Mouse (Mus musculus) right cerebral cortex, postnatal 36 days (tissue): ENCODE data around the gene Tex35.
A peak's percentile ranks its signal among the peaks of the same experiment; 100 is the strongest.

Experiments
- DNase-seq, 2 experiments: peaks; one replicate each; pipeline ENCODE4 v3.0.0; 2022; ENCODE audit warnings: low spot score in 2 of 2, mixed read lengths in 1 of 2

Tex35 gene

GRCm38 (mm10) chr1:157108580-157108979, at the start of gene Tex35:
Gene Tex35, minus strand, starts transcription at chr1:157108680.
- no peak for DNase-seq

DNA sequence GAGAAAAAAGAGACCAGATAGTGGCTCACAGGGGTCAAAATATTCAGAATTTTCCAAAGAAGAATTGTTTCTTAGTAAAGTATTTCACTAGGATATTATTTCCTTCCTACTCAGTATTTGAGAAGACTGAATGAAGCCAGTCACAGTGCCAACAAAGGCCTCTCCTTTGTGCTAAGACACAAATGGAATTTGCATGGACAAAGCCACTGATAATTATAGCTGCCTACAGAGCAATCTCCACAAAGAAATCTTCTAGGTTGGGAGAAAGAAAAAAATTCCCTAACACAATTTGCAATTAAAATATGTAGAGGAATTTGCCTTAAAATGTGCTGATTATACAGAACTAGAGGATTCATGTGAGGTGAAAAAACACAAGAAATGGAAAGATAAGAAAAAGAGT, 45.3 kb upstream of the Tex35 start:
- no peak for DNase-seq

DNA sequence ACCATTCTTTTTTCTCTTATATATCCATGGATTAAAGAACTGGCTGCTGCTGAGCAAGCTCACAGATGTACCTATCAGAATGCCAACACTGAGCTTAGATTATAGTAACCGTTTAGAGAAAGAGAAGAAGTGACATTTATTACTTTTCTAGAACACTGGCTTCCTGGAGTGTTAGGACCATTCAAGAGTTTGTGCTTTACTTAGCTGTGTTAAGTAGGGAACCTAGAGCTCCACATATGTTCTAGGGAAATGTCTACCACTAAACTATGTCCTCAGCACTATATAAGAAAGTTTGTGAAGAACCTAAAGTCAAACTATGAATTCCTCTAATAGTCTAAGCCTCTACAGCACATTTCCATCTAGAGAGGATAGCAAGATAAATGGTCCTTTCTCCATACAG, 41.6 kb upstream of the Tex35 start:
- no peak for DNase-seq

GRCm38 (mm10) chr1:157144621-157145020, 36.1 kb upstream of the Tex35 start:
- DNase-seq: no peak

DNA sequence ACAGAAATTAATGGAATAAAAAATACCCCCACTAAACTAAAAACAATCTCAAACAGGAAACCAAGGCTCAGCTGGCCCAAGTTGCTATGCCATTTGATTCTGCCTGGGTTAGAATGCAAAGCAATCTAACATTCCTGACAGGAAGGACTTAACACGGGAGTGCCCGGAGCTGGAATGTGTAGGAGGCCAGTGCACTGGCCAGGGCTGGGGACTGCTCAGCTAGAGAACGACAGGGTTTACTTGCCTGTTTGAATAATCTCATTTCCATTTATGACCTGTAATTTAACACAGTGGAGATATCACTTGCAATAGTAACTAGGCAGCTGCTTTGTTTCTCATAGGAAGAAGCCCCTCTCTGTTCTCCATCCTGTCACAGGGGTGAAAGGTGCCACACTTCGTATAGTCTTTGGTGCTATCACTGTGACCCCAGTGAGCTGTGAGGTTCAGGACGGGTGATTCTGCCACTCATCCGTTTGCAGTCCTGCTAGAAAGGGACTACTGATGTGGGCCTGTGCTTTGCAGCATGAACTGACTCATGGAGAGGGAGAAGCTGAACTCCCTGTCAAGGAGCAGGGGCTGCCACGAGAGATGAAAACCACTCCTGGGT, 34.9 kb upstream of the Tex35 start:
- DNase-seq: no peak

DNA sequence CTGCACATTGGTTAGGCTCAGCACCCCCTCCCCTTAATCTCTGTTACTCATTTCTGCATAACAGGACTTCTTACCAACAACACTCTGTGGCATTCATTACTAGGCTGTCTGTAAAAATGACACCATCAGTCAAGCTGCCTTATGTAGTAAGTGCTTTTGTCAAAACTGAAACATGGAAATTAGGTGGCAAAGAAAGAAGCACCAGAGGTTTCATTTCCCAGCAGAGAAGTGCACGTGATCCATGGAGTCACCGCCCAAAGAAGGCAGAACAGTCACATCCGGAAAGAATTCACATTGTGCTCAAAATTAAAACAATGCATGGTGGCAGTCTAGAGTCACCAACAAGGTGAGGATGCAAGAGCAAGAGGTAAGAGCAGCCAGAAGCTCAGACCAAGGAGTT, 32.5 kb upstream of the Tex35 start:
- no peak for DNase-seq

DNA sequence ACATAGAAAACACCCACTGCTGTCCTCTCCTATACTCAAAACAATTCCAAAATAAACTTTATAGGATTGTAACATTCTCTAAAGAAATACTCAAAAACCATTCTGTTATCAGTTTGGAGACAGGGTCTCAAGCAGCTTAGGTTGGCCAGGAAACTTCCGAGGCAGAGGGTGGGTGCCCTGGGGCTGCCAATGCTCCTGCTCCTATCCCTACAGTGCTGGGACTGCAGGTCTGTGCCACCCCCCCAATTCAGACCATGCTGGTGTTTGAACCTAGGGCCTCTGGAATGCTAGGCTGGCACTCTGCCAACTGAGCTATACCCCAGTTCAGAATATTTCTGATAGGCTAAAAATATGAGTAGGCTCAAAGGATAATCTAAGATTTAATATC, 29.4 kb upstream of the Tex35 start:
- no peak for DNase-seq

- no peak for DNase-seq
Observed at GRCm38 (mm10) chr1:157137132-157137853, 28.8 kb upstream of the Tex35 start.

- no peak for DNase-seq
Observed at GRCm38 (mm10) chr1:157128219-157128618, 19.7 kb upstream of the Tex35 start.

- DNase-seq: no peak
Observed at GRCm38 (mm10) chr1:157123836-157124235, 15.4 kb upstream of the Tex35 start.

- DNase-seq: no peak
Observed at GRCm38 (mm10) chr1:157119168-157119567, 10.7 kb upstream of the Tex35 start.

GRCm38 (mm10) chr1:157117440-157117839, 9.0 kb upstream of the Tex35 start:
- no peak for DNase-seq

DNA sequence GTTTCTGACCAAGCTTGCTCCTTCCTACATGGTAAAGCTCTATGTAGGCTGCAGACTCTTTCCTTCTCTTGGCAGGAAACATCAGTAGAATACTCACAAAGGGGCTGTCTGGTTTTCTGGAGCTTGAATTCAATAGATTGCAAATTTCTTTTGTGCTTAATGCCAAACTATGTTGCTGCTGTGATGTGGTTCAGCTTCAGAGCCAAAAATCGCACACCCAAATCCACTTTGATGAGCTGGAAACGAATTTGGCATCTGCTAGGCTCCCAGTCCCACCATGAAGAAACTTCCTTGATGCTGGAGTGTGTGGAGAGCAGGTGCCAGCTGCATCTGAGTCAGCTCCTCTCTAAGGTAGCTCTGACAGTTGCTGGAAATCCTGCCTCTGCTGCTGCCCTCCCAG, 6.0 kb upstream of the Tex35 start:
- DNase-seq: peak in 1 of 2 experiments; percentile 29

DNA sequence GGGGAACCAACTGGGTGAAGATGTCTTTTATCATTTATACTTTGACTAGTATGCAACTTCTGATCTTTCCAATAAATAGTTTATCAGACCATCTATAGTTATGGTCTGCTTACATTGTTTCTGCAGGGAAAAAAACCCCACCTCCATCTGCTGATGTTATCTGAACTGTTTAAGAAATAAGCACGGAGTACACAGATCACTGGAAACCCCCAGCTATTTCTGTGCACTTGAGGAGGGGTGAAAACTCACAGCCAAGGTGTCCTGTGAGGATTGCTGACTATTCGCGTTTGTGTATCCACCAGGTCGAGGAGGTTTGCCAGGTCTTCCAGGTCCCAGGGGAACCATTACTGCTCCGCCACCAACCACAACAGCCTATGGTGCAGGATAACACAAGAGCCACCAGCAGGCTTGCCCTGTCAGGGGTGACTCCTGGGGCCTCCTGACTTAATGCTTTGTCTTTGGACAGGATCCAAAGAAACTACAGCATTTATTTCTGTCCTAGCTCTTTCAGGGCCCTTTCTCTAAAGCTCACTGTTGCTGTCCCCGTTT, 1.9 kb upstream of the Tex35 start:
- no peak for DNase-seq

DNA sequence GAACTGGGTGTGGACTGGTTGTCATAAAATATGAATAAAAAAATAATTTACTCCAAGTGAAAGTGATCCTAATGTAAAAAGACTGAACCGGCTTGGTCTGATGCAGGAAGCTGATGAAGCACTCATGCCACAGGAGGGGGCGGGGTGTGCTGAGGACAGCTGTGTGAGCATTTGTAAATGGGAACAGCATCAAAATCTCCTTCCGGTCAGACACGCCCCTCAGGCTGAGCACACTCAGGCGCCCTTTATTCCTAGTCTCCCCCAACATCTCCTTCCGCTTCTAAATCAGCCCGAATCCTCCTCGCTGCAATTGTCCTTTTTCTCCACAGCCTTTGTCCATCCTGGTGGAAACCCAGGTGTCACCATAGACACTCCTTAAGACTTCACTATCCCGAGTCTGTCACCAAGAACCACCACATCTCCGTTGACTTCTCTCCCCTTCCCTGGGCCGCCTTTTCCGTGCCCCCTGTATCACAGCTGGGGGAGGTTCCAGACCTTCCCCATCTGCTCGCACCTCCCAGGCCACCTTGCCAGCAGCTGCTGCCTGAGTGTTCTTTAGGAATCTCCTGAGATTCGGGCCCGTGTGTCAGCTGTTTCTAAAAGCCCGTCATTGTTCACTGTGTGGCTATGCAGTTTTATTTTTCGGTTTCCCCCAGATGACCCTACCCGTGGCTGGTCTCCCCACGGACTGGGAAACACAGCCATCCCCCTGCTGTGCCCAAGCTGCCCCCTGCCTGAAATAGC, 7.2 kb downstream of the Tex35 start:
- no peak for DNase-seq

DNA sequence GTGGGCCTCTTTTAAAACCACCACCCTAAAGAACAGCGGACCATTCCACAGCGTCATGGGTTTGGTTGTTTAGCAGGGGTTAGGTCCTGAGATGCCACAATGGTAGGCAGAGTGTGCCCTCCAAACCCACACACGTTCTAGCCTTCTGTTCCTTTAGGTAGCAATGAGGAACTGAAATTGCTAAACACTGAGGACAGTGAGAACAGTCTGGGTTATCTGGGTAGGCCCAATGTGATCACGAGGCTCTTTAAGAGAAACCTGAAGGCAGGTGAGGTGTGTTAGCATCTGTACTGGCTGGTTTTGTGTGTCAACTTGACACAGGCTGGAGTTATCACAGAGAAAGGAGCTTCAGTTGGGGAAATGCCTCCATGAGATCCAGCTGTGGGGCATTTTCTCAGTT, 12.9 kb downstream of the Tex35 start:
- no peak for DNase-seq

- no peak for DNase-seq
Observed at GRCm38 (mm10) chr1:157092622-157093021, 15.9 kb downstream of the Tex35 start.

DNA sequence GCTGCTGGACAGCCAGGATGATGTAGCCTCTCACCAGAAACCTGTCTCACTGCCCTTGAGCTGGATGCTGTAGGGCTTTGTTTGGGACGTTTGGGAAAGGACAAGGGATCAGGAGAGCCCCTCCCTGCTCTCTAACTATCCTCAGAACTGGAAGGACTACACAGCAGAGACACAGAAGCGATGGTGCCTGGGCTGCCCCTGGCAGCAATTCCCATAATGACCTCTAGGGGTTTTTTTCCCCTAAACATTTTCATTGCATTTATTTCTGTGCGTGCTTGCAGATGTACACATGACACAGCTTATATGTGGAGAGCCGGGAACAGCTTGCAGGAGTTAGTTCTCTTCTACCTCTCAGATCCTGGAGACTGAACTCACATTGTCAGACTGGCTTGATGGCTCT, 16.3 kb downstream of the Tex35 start:
- no peak for DNase-seq

DNA sequence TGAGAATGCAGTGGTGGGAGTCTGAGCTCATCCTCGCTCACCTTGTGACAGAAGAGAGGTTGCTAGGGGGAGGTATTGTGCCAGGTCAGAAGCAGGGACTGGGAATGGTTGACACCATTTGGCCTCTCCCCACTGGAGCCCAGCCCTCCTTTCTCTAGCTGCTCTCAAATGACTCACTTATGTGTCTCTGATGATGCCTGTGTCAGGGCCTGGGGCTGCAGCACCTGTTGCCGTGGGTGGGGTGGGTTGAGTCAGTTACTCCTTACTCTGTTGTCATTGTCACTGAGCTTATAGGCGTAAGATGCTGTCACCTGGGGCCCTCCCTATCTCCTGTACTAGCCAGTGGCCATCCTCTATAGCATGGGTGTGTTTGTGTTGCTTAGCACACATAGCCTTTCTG, 17.6 kb downstream of the Tex35 start:
- no peak for DNase-seq

DNA sequence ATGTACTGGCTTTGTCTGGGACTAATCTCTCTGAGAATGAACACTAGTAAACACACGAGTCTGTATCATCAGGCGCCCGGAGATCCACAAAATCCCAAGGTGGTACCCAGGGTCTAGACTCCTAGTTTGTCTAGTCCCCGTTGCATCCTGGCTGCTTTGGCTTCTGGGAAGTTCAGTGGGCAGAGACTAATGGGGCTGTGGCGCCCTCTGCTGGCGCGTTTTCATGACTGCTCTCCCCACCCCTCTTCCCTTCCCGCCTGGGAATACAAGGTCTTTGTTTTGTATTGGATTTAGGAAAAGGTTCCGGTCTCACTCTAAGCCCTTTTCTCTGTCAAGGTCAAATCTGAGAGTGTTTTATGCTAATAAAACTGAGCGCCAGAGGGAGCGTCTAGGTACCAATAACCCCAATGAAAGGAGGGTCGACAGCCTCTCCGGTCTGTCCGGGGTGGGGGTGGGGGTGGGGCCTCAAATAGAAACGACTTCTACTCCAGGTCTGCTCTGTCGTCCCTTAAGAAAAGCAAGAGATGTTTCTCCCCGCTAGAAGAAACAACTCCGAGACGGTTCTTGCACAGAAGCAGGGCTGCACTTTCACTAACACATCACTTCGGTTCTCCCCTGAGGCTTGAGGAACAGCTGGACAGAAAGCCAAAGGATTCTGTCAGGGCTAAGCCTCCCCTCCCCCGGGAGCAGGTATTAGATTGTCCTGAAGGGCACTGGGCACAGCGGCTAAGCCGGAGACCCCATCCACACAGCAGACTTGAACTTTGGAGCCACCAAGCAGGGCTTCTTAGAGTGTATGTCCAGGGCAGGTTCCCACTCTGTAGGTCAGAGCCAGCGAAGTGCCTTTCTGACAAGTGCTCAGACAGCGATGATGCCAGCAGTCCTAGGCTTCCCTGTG, 22.1 kb downstream of the Tex35 start:
- DNase-seq: peak in 1 of 2 experiments; percentile 32

GRCm38 (mm10) chr1:157082931-157083330, 25.5 kb downstream of the Tex35 start:
- DNase-seq: no peak

DNA sequence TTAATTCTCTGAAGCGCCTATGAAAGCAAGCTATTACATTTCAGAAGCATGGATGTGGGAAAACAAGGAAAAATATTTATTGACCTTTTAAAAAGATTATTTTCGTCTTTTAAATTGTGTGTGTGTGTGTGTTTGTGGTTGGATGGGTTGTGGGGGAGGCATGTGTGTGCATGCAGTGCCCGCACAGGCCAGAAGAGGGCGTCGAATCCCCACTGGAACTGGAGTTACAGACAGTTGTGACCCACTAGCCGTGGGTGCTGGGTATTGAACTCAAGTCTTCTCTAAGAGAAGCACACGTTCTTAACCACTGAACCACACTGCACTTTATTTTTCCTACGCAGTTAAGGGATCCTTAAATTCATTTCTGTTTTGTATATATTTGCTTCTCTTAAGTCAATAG, 26.5 kb downstream of the Tex35 start:
- no peak for DNase-seq
